Mouse (Mus musculus) kidney, postnatal 10 days (tissue): ENCODE data around the gene Celsr1.

Experiments
- DNase-seq: peaks from one replicate; pipeline ENCODE4 v3.0.0; 2021; ENCODE audit warnings: mixed read lengths

The Celsr1 gene

GRCm38 (mm10) chr15:85949421-85950164 lies 84.0 kb downstream of the Celsr1 start:
- DNase-seq = no peak

DNA sequence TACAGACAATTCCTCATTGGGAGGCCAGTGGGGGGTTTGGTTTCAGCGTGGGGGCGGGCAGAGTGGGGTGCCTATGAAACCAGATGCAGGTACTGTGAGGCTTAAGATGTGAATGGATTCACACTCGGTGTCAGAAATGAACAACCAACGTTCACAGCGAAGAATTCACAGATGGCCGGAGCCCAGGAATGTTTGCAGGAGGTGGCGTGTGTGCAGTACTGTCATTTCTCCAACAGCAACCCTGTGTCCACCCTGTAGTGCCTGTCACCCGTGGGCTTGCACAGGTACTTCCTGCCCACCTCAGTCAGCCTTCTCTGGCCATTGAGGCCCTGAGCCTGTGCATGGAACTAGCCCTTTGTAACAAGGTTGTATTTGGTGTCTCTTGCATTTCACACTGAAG lies 85.6 kb downstream of the Celsr1 start:
- no peak for DNase-seq

DNA sequence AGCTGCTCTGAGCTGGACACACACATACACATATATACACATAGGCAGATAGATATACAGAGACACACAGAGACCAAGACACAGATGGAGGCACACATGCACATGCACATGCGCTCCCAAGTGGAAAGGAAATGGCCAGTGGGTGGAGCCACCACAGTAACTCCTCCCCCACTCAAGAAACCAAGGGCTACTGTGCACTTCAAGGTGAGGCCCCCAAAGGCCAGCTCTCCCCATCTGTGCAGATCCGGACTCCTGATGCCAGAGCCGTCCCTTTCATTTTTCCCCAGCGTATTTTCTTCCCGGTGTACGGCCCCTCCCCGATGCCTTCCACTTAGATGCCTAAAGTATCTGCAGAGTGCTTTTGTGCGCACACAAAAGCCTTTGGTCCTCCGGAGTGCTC lies 86.0 kb downstream of the Celsr1 start:
- DNase-seq = no peak

GRCm38 (mm10) chr15:85935627-85936049 lies 97.9 kb downstream of the Celsr1 start:
- DNase-seq = peak; percentile 64

GRCm38 (mm10) chr15:85928161-85928560 lies 105.4 kb downstream of the Celsr1 start:
- no peak for DNase-seq

DNA sequence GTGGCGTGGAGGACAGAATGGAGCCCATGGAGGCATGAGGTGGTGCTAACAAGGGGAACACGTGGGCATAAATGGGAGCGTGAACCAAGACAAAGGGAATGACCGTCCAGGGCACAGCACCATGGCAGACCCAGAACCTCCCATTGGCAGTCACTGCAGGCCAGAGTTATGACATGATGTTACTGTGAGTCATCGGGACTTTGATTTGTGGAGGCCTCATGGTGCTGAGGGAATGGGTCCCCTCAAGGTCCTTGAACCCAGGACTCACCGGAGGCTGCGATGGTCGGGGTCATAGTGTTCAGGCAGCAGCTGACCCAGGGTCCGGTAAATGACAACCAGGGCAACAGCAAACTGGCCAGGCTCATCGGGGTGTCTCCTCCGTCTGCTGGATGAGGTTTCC lies 111.7 kb downstream of the Celsr1 start:
- no peak for DNase-seq

GRCm38 (mm10) chr15:85919892-85920248 lies 113.7 kb downstream of the Celsr1 start:
- DNase-seq = no peak

GRCm38 (mm10) chr15:85919191-85919891 lies 114.2 kb downstream of the Celsr1 start:
- DNase-seq = no peak

DNA sequence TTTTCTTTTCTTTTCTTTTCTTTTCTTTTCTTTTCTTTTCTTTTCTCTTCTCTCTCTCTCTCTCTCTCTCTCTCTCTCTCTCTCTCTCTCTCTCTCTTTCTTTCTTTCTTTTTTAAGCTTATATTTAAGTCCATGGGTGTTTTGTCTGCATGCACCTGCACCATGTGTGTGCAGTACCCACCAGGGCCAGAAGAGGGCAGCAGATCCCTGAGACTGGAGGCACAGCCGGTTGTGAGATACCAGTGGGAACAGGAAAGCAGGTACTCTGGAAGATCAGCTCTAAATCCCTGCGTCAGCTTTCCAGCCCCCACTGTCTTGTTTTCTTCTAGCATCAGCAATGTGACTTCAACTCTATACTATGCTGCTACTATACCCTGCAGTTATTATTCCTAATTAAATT lies 120.0 kb downstream of the Celsr1 start:
- peak; percentile 86 for DNase-seq

DNA sequence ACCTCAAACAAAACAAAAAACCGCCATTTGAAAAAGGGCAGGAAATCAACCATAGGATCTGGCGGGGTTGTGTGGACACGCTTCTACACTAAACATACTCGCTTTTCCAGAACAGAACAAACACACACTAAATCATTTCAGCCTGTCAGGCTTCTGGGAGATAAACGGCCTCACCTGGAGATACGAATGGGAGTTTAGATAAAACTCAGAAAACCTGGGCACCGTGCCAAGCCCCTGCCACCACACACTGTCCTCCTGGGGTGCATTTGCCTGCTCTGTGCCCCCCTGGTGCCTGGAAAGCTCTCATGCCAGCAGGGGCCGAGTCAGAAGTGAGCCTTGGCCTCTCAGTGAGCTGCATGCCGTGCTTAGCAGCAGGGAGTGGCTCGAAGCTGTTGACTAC lies 123.6 kb downstream of the Celsr1 start:
- peak; percentile 46 for DNase-seq

DNA sequence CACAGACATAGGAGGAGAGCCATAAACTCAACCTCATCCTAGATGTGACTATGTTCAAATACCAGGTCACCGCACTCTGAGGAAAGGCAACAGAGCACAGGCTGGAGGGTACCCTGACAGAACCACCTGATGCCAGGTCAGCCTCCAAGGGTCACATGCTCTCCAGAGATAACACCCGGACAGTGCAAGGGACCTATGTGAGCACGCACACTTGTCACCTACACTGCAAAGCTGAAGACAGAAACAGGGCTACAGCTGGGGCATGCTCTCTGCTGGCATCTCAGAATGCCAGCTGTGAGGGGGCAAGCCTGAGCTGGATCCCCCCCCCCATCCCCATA lies 124.1 kb downstream of the Celsr1 start:
- no peak for DNase-seq

GRCm38 (mm10) chr15:85908660-85909491 lies 124.7 kb downstream of the Celsr1 start:
- no peak for DNase-seq

DNA sequence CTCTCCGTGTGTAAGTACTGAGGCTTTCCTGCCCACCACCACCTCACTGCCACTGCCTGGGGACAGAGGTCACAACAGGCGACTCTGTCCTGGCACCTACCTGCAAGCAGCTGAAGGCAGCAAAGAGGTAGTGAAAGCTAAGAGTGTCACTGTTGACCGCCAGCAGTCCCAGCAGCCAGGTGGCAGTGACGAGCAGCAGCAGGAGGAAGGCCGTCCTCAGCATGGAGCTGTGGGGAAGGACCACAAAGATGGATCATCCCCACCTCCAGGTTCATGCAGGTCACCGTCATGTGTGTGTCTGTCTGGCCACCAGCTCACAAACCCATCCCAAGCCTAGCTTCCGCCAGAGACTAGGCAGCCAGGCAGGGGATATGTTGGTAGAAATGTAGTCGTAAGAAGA lies 129.8 kb downstream of the Celsr1 start:
- DNase-seq = no peak

DNA sequence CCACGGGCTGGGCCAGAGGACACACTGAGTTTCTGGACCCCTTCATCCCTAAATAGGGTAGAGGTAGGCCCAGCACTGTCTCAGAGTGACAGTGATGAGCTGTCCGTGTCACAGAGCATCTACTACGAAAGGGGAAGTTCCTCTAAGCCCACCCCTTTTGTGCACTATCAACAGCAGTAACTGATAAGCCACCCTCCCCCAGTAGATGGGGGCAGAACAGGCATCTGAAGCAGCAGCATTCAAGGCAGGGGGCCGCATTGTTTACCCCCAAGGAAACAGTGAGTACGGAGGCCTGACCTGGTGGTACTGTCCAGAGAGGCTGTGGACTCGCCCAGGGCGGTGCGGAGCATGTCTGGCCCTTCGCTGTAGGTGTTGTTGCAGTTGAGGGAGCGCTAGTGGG lies 131.1 kb downstream of the Celsr1 start:
- no peak for DNase-seq

- no peak for DNase-seq
Measured at GRCm38 (mm10) chr15:85900801-85901200, 132.8 kb downstream of the Celsr1 start.

- no peak for DNase-seq
Measured at GRCm38 (mm10) chr15:85900318-85900717, 133.3 kb downstream of the Celsr1 start.

- DNase-seq = no peak
Measured at GRCm38 (mm10) chr15:85899396-85899795, 134.2 kb downstream of the Celsr1 start.

- DNase-seq = peak; percentile 54
Measured at GRCm38 (mm10) chr15:85897113-85897512, 136.5 kb downstream of the Celsr1 start.

DNA sequence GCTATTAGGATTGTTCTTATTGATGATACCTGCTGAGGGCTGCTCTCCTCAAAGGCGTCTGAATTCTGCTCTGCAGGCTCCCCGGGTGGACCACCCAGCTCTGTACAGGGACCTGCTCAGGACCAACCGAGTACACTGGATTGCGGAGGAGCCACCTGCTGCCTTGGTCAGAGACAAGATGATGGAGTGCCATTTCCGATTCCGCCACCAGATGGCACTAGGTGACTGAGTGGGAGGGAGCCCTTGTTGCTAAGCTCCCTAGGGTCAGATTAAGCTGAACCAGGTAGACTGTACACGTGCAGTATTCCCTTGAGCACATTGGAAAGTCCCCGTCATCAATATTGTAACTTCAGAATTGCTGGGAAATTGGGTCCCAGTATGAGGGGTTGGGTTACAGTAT lies 137.3 kb downstream of the Celsr1 start:
- peak; percentile 90 for DNase-seq

DNA sequence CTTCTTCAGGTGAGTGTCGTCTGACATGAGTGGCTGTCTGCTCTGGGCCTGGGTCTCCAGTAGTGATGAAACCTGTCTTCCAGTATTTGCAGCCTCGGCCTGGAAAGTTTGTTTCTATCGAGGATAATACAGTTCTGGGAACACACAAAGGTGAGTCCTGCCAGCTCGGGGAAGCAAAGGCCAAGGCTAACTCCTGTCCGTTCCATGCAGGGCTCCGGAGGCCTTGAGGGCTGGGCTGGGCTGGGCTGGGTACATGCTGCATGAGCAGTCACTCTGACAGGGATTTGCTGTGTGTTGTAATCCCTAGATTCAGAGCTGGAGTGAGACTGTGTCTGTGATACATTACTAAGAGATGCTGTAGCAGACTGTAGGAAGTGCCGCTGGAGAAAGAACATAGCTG lies 139.7 kb downstream of the Celsr1 start:
- no peak for DNase-seq

GRCm38 (mm10) chr15:85892498-85893118 lies 141.0 kb downstream of the Celsr1 start:
- DNase-seq = no peak

- DNase-seq = no peak
Measured at GRCm38 (mm10) chr15:85891971-85892370, 141.6 kb downstream of the Celsr1 start.

GRCm38 (mm10) chr15:85889235-85889634 lies 144.3 kb downstream of the Celsr1 start:
- DNase-seq = no peak
